Mouse (Mus musculus) stomach, postnatal 0 days (tissue): ENCODE results near the gene Myh1. TPM values are rescaled to one million over a fixed set of nuclear protein-coding genes. Genes with fewer than 3 reads are reported as not detected.

Experiments
- ATAC-seq: fragments of 200-750 bp; cut with Nextera tagmentation; 2 replicates; pipeline ENCODE4 v1.8.0; 2017; ENCODE audit not compliant: low FRiP score, low TSS enrichment
- DNase-seq: peaks from one replicate; pipeline ENCODE4 v3.0.0-alpha.2; 2016; ENCODE audit warnings: low spot score
- H3K27ac ChIP-seq: fragments of 300-500 bp; sonication (generic); replicated peaks from 2 replicates; pipeline ENCODE4 v1.5.1; 2014; ENCODE audit warnings: mild to moderate bottlenecking, control low read depth
- H3K27me3 ChIP-seq: fragments of 300-500 bp; sonication (generic); 2 replicates; pipeline ENCODE4 v1.6.1; 2014; ENCODE audit warnings: low read length; ENCODE audit not compliant: control insufficient read depth, insufficient read depth
- H3K36me3 ChIP-seq: fragments of 300-500 bp; sonication (generic); 2 replicates; pipeline ENCODE4 v1.6.1; 2014; ENCODE audit warnings: low read length, mixed read lengths; ENCODE audit not compliant: control insufficient read depth, insufficient read depth
- H3K4me1 ChIP-seq: fragments of 300-500 bp; sonication (generic); replicated peaks from 2 replicates; pipeline ENCODE4 v1.6.1; 2014; ENCODE audit warnings: antibody characterized with exemption; ENCODE audit not compliant: control insufficient read depth, insufficient read depth
- H3K4me2 ChIP-seq: fragments of 300-500 bp; sonication (generic); replicated peaks from 2 replicates; pipeline ENCODE4 v1.6.1; 2014; ENCODE audit warnings: low read depth, mild to moderate bottlenecking, control low read depth, moderate library complexity
- H3K4me3 ChIP-seq: fragments of 300-500 bp; sonication (generic); 2 replicates; pipeline ENCODE4 v1.5.1; 2014; ENCODE audit warnings: low read depth, low read length, control low read depth
- H3K9ac ChIP-seq: fragments of 300-500 bp; sonication (generic); 2 replicates; pipeline ENCODE4 v1.6.1; 2014; ENCODE audit warnings: mild to moderate bottlenecking, low read length, control low read depth, mixed read lengths
- H3K9me3 ChIP-seq: fragments of 300-500 bp; sonication (generic); 2 replicates; pipeline ENCODE4 v1.6.1; 2016; ENCODE audit warnings: low read length; ENCODE audit not compliant: control insufficient read depth
- CTCF ChIP-seq: IDR thresholded peaks from 2 replicates; pipeline ENCODE4 v1.5.1; 2016; ENCODE audit warnings: antibody characterized with exemption, low read depth, mild to moderate bottlenecking, moderate library complexity
- EP300 ChIP-seq: optimal IDR thresholded peaks from 2 replicates; pipeline ENCODE3; 2016; ENCODE audit warnings: antibody characterized with exemption
- WGBS: fragments of 180-500 bp; shearing (Covaris S2); extraction: QIAGEN DNeasy Blood & Tissue Kit; methylation state at CpG from one replicate; pipeline ENCODE4 v1.1.7; 2014; 5-methylcytosine and 5-hydroxymethylcytosine counted together
- polyA plus RNA-seq: library from polyadenylated mRNA; unstranded; fragments of >200 nt; fragmentation: Nextera tagmentation; extraction: Ambion mirVana; gene quantifications from 2 replicates; pipeline ENCODE4 v1.2.1, GENCODE M21; 2015

Myh1 gene
- polyA plus RNA-seq, 1 experiment from 2014 or later = 0.05 TPM

DNA sequence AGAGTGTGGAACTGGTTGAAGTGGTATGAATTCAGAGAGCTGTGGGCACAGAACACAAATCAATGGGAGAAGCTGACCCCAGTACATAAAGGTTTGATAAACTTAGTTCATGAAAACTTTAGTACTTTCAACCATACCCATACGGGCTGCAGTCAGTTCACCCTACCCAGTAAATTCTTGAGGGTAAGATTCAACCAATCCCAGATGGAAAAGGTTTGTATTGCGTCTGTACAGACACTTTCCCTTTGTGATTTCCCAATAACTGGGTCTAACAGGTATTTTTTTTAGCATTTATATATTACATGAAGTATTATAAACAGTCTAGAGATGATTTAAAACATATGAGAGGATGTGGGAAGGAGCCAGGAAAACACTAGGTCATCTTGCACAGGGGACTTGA lies 44.2 kb upstream of the Myh1 start:
- Histone ChIP-seq H3K4me2 (no peak overlapping the region), H3K9ac (no peak overlapping the region), H3K36me3 (no peaks in the 10 kb centered on the region), H3K9me3 (no peaks in the 10 kb centered on the region), H3K27me3 (no peaks in the 10 kb centered on the region), H3K27ac (no peak overlapping the region), H3K4me3 (no peak overlapping the region), H3K4me1 (no peaks in the 10 kb centered on the region)
- 83% methylated on average over 2 of the region's 2 CpGs for WGBS
- DNase-seq = no peak
- ATAC-seq = no peak
- no peak for TF ChIP-seq CTCF
- no peak for TF ChIP-seq EP300

DNA sequence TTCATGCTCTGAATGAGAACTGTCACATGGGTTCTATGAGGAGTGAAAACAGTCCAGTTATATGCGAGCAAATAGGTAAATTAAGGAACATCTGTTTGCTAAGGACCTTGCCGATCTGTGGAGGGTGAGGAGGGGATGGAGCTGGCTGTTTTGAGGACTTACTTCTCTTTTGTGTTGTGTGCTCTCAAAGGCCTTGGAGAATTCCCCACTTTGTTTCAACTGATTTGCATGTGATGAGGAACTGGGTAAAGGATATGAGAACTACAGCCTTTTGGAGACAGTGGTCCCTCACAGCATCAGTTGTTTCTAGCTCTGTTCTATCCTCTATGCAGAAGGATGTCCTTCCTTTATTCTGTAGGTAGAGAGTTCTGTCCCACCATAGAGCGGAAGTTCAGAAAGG lies 39.7 kb upstream of the Myh1 start:
- H3K9ac ChIP-seq = no peak overlapping the region
- TF ChIP-seq CTCF (no peak), EP300 (no peak)
- no peaks in the 10 kb centered on the region for H3K36me3 ChIP-seq
- no peak overlapping the region for H3K4me3 ChIP-seq
- no peak overlapping the region for H3K4me2 ChIP-seq
- H3K27ac ChIP-seq = no peak overlapping the region
- no peak for DNase-seq
- no peak for ATAC-seq
- no peaks in the 10 kb centered on the region for H3K9me3 ChIP-seq
- WGBS = 92% methylated on average over 3 of the region's 3 CpGs
- H3K4me1 ChIP-seq = no peaks in the 10 kb centered on the region
- no peaks in the 10 kb centered on the region for H3K27me3 ChIP-seq

DNA sequence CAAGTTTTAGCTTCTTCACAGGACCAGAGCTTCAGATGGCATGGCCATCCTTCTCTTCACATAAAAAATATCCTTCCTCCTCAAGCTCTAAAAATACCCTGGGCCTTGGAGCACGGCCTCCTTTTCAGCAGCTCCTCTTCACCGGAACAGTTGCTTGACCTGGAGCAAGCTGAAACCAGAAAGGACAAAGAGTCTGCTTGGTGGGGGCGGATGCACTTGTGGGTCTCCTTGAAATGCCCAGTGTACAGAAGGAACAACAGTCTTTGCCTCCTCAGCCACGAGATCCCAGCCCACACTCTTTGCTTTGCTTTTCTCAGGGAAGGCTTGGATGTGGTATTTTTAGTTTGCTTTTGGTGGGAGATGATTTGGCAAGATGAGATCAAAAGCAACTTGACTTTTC lies 36.2 kb upstream of the Myh1 start:
- Histone ChIP-seq H3K27me3 (no peaks in the 10 kb centered on the region), H3K9ac (no peak overlapping the region), H3K4me2 (no peak overlapping the region), H3K4me1 (no peaks in the 10 kb centered on the region), H3K4me3 (no peak overlapping the region), H3K36me3 (no peaks in the 10 kb centered on the region), H3K27ac (no peak overlapping the region), H3K9me3 (no peaks in the 10 kb centered on the region)
- ATAC-seq = no peak
- 81% methylated on average over 4 of the region's 4 CpGs for WGBS
- TF ChIP-seq CTCF (no peak), EP300 (no peak)
- no peak for DNase-seq

DNA sequence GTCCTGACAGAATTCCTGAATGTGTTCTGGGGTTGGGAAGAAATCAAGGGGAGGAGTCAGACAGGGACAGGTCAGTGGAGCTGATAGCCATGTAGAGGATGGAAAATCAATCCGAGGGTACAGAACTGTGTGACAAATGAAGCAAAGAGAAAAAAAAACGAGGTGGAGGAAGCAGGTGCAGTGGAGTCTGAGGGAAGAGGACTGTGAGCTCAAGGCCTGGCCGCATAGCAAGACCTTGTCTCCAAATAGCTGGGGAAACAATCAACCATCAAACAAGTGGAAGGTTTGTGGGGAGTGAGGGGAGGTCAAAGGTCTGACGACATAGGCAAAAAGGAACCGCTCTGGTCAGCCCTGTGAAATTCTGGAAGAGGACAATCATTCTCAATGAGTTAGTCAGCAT lies 35.0 kb upstream of the Myh1 start:
- no peak overlapping the region for H3K4me2 ChIP-seq
- no peak for ATAC-seq
- no peak for DNase-seq
- H3K9ac ChIP-seq = no peak overlapping the region
- no peaks in the 10 kb centered on the region for H3K9me3 ChIP-seq
- H3K4me3 ChIP-seq = no peak overlapping the region
- H3K27me3 ChIP-seq = no peaks in the 10 kb centered on the region
- H3K4me1 ChIP-seq = no peaks in the 10 kb centered on the region
- H3K27ac ChIP-seq = no peak overlapping the region
- no peaks in the 10 kb centered on the region for H3K36me3 ChIP-seq
- 46% methylated on average over 5 of the region's 5 CpGs for WGBS
- TF ChIP-seq EP300 = no peak
- no peak for TF ChIP-seq CTCF

DNA sequence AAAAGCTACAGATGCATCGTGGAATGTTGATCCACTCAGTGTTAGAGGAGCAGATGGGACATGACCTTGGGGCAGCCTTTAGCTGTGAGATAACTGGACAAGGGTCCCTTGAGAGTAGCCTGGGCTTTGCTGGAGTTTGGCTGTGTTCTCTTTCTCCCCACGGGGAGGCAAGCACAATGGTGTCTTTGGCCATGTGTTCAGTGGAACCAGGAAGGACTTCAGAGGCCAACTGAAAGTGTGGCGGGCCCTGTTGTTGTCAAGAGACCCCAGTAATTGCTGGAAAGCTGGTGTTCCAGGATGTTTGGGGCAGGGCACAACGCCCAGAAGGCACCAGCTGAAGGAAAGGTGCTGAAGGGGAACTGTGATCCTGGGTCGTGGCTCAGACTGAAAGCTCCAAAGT lies 30.6 kb upstream of the Myh1 start:
- no peaks in the 10 kb centered on the region for H3K9me3 ChIP-seq
- H3K36me3 ChIP-seq = no peaks in the 10 kb centered on the region
- WGBS = 66% methylated on average over 5 of the region's 5 CpGs
- H3K27me3 ChIP-seq = no peaks in the 10 kb centered on the region
- ATAC-seq (no peak), DNase-seq (no peak)
- H3K4me3 ChIP-seq = no peak overlapping the region
- no peaks in the 10 kb centered on the region for H3K4me1 ChIP-seq
- no peak overlapping the region for H3K4me2 ChIP-seq
- no peak overlapping the region for H3K9ac ChIP-seq
- TF ChIP-seq CTCF = no peak
- TF ChIP-seq EP300 = no peak
- H3K27ac ChIP-seq = no peak overlapping the region

DNA sequence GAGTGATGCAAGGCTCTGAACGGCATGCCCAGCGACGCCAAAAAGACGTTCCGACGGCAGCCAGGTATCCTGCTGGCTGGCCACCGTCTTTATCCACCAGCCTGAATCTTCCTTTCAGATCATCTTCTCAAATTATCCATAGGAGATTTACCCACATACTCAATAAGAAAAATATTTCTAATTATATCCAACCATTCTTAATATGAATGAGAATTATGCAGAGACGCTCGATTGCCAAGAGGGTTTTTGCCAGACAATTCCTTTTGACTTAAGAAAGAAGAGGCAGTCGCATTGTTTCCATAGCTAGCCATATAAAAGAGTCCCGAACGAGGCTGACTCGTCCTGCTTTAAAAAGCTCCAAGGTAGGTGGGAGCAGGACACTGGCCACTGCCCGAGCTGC lies 29.1 kb upstream of the Myh1 start, which contains the start of gene Myh2:
Gene Myh2, plus strand, starts transcription at position 301 of the 400 bp plus-strand sequence.
- no peak within 1 kb of the TSS for H3K4me2 ChIP-seq
- no peaks in the 10 kb centered on the region for H3K9me3 ChIP-seq
- 79% methylated on average over 14 of the region's 14 CpGs for WGBS
- ATAC-seq (no peak), DNase-seq (no peak)
- H3K27me3 ChIP-seq = no peaks in the 10 kb centered on the region
- no peaks in the 10 kb centered on the region for H3K36me3 ChIP-seq
- no peak within 1 kb of the TSS for H3K4me3 ChIP-seq
- H3K4me1 ChIP-seq = no peaks in the 10 kb centered on the region
- no peak within 1 kb of the TSS for H3K9ac ChIP-seq
- no peak for TF ChIP-seq EP300
- TF ChIP-seq CTCF = no peak
- H3K27ac ChIP-seq = no peak within 1 kb of the TSS
